Mouse (Mus musculus) liver, postnatal 0 days (tissue): Measurements from ENCODE around the gene Inca1.
A peak's percentile ranks its signal among the peaks of the same experiment; 100 is the strongest.

ENCODE experiments used
- CTCF ChIP-seq: sonication (generic); IDR thresholded peaks from 2 replicates; pipeline ENCODE4 v1.5.1; 2016; ENCODE audit warnings: antibody characterized with exemption, low read depth
- EP300 ChIP-seq: IDR thresholded peaks from 2 replicates; pipeline ENCODE4 v1.6.1; 2016; ENCODE audit warnings: antibody characterized with exemption, low read depth, mild to moderate bottlenecking

DNA sequence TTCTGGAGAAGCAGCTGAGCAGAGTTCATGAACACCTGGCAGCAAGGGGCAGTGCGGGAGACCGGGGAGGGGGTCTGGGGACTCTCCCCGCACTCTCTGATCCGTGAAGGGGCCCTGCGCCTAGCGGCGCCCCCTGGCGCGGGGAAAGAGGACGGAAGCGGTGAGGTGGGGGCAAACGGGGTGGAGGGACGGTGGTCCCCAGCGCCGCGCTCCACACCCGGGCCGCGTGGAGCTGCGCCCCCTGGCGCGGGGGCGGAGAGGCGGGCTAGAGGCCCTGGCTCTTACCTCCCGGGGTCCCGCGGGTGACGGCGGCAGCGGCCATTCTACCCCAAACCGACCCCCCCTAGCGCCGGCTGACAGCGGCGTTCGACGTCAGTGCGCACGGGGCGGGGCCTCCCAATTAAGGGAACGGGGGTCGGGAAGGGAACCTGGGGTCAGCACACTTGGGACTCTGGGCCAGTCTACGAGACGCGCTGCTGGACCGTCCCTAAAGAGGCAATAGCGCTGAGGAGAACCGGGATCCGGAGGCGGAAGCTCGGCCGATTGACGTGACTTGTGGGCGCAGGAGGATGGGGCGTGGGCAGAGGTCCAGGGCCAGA is 12.3 kb downstream of the Inca1 start, which contains the start of gene Camta2:
- TF ChIP-seq CTCF: peak; percentile 63
- TF ChIP-seq EP300: no peak
